Mouse (Mus musculus) embryonic facial prominence, embryonic 14.5 days (tissue): ENCODE data around the gene Eif2b5. TPM values are rescaled to one million over a fixed set of nuclear protein-coding genes. Genes with fewer than 3 reads are reported as not detected.
"Not testable (repeated sequence)": the region's sequence is repeated elsewhere in the genome, so short reads cannot be mapped to it uniquely, and the experiment has no call there.

Experiments
- ATAC-seq: fragments of 200-750 bp; cut with Nextera tagmentation; 2 replicates; pipeline ENCODE4 v1.8.0; 2017; ENCODE audit warnings: low read depth, moderate number of reproducible peaks, moderate TSS enrichment
- DNase-seq: peaks from one replicate; pipeline ENCODE4 v3.0.0-alpha.2; 2015; ENCODE audit warnings: low spot score
- H3K27ac ChIP-seq: fragments of 300-500 bp; sonication (generic); replicated peaks from 2 replicates; pipeline ENCODE4 v1.5.1; 2014; ENCODE audit warnings: low read depth, mild to moderate bottlenecking, low read length, moderate library complexity
- H3K27me3 ChIP-seq: fragments of 300-500 bp; sonication (generic); replicated peaks from 2 replicates; pipeline ENCODE4 v1.6.1; 2014; ENCODE audit warnings: low read length; ENCODE audit not compliant: control insufficient read depth, insufficient read depth
- H3K36me3 ChIP-seq: fragments of 300-500 bp; sonication (generic); 2 replicates; pipeline ENCODE4 v1.6.1; 2014; ENCODE audit warnings: low read length, mixed read lengths; ENCODE audit not compliant: control insufficient read depth, insufficient read depth
- H3K4me1 ChIP-seq: fragments of 300-500 bp; sonication (generic); 2 replicates; pipeline ENCODE4 v1.6.1; 2014; ENCODE audit warnings: antibody characterized with exemption, low read length; ENCODE audit not compliant: control insufficient read depth, insufficient read depth
- H3K4me2 ChIP-seq: fragments of 300-500 bp; sonication (generic); 2 replicates; pipeline ENCODE4 v1.6.1; 2014; ENCODE audit warnings: low read depth, mild to moderate bottlenecking, low read length, moderate library complexity, mixed read lengths
- H3K4me3 ChIP-seq: fragments of 300-500 bp; sonication (generic); 2 replicates; pipeline ENCODE4 v1.5.1; 2014; ENCODE audit warnings: low read depth, mild to moderate bottlenecking, low read length
- H3K9ac ChIP-seq: fragments of 300-500 bp; sonication (generic); 2 replicates; pipeline ENCODE4 v1.6.1; 2014; ENCODE audit warnings: low read depth, mild to moderate bottlenecking, low read length, moderate library complexity, mixed read lengths
- H3K9me3 ChIP-seq: fragments of 300-500 bp; sonication (generic); 2 replicates; pipeline ENCODE4 v1.6.1; 2016; ENCODE audit warnings: low read length; ENCODE audit not compliant: control insufficient read depth
- WGBS: fragments of 180-500 bp; shearing (Covaris S2); extraction: QIAGEN DNeasy Blood & Tissue Kit; methylation state at CpG from one replicate; pipeline ENCODE4 v1.1.7; 2014; 5-methylcytosine and 5-hydroxymethylcytosine counted together
- polyA plus RNA-seq: library from polyadenylated mRNA; unstranded; fragments of >200 nt; fragmentation: Nextera tagmentation; extraction: Ambion mirVana; gene quantifications from 2 replicates; pipeline ENCODE4 v1.2.1, GENCODE M21; 2014

The Eif2b5 gene
- polyA plus RNA-seq: 82.4 and 88.0 TPM in 2 replicates

DNA sequence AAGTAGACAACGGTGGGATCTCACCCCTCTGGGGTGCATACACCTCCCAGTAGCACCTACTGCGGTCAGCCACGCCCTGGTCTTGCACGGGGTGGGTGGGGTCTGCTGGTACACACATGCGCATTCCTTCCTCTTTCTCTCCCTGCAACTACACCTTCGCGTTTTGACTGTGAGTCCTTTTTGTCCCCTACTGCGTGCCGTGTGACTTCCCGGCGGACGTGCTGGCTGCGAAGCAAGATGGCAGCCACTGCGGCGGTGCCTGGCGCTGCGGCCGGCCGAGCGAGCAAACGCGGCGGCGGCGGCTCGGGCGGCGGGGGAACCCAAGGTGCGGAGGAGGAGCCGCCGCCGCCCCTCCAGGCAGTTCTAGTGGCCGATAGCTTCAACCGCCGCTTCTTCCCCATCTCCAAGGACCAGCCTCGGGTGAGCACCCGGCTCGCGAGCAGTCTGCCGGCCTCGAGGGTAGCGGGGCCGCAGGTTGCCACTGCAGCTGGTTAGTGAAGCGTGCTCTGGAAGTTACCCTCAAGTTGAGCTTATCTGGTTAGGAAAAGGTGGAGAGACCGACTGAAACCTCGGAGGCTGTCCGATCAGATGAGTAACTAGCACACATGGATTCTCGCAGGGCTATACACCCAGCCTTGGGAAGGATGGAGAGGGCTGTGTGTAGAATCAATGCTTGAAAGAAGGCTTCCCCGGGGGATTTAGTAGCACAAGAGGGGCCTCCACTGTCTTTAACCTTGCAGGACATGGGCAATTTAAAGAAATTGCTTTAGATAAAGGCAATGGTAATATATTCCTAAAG is at the start of gene Eif2b5:
TSS of gene Eif2b5 (plus strand) at position 141 of the 799 bp plus-strand sequence.
- H3K27ac ChIP-seq: peak within 1 kb of the TSS; percentile 63
- no peaks in the 10 kb centered on the region for H3K4me1 ChIP-seq
- no peaks in the 10 kb centered on the region for H3K27me3 ChIP-seq
- no peaks in the 10 kb centered on the region for H3K9me3 ChIP-seq
- WGBS: under 1% methylated on average over 42 of the region's 49 CpGs
- H3K4me3 ChIP-seq: peak within 1 kb of the TSS; percentile 72
- H3K9ac ChIP-seq: peak within 1 kb of the TSS; percentile 85
- DNase-seq (peak; percentile 97), ATAC-seq (peak; percentile 94)
- H3K36me3 ChIP-seq: peaks cover 39% of the 10 kb centered on the region
- H3K4me2 ChIP-seq: peak within 1 kb of the TSS; percentile 67

DNA sequence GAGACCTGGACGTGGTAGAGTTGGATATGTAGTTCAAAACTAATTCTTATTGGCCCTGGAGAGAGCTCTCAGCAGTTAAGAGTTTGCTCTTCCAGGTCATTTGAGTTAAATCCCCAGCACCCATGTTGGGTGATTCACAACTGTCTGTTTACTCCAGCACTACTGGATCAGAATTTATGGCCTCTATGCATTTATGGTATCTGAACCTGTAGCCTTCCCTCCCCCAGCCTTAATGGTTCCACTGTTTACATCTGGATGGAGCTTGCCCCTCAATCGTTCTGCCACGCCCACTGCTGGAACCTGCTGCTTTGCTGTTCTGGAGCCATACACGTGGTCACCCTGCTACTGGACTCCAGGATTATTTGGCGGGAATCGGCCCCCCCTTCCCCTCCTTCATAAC is 46.8 kb upstream of the Eif2b5 start:
- no peak overlapping the region for H3K9ac ChIP-seq
- ATAC-seq (no peak), DNase-seq (no peak)
- no peak overlapping the region for H3K27ac ChIP-seq
- H3K4me3 ChIP-seq: no peak overlapping the region
- 79% methylated on average over 6 of the region's 6 CpGs for WGBS
- H3K4me1 ChIP-seq: no peaks in the 10 kb centered on the region
- H3K9me3 ChIP-seq: no peaks in the 10 kb centered on the region
- H3K27me3 ChIP-seq: no peaks in the 10 kb centered on the region
- H3K4me2 ChIP-seq: no peak overlapping the region
- H3K36me3 ChIP-seq: no peaks in the 10 kb centered on the region

DNA sequence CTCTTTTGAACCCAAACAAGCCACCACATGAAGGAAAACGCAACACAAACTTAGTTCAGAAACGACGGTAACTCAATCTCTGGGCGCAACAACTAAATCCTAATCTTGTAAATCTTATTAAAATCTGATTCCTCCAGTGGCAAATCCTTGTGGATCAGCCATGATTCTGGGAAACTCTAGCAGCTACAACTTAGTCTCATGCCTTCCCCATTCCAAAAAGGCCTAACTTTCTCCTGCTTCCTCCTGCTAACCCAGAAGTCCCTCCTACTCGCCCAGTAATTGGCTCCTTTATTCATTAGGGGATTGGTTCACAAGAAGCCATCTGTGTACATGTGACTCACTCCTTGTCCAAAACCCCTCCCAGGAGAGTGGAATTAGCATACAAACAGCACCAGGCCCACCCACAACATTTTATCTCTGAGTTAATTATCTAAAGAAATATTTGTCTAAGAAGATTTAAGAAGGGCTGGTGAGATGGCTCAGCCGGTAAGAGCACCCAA is 44.4 kb upstream of the Eif2b5 start:
- no peak for ATAC-seq

DNA sequence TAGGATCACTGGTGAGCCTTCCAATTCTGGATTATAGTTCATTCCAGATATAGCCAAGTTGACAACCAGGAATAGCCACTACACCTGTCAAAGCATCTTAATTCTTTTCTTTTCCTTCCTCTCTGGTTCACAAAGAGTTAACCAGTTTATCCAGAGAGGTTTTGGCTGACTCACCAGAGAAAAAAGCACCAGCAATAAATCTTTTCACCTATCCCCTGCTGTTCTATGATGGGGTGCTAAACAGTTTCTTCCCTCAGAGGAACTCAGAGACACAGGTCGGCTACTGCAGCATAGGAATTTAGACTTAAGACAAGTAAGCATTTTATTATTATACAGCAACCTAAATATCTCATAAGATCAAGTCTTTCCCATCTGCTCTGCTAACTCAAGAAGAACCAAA is 42.5 kb upstream of the Eif2b5 start:
- 28% methylated on average over 1 of the region's 1 CpGs for WGBS
- Histone ChIP-seq H3K9me3 (no peaks in the 10 kb centered on the region), H3K4me2 (no peak overlapping the region), H3K36me3 (no peaks in the 10 kb centered on the region), H3K4me1 (no peaks in the 10 kb centered on the region), H3K27me3 (no peaks in the 10 kb centered on the region), H3K4me3 (no peak overlapping the region), H3K9ac (no peak overlapping the region), H3K27ac (no peak overlapping the region)
- no peak for DNase-seq
- ATAC-seq: no peak

More for the DNA sequence above, 44.4 kb upstream of the Eif2b5 start:
- no peak overlapping the region for H3K9ac ChIP-seq
- DNase-seq: no peak
- 87% methylated on average over 6 of the region's 6 CpGs for WGBS
- H3K36me3 ChIP-seq: no peaks in the 10 kb centered on the region
- H3K9me3 ChIP-seq: no peaks in the 10 kb centered on the region
- no peak overlapping the region for H3K4me2 ChIP-seq
- no peak overlapping the region for H3K4me3 ChIP-seq
- H3K4me1 ChIP-seq: no peaks in the 10 kb centered on the region
- H3K27me3 ChIP-seq: no peaks in the 10 kb centered on the region
- H3K27ac ChIP-seq: no peak overlapping the region

DNA sequence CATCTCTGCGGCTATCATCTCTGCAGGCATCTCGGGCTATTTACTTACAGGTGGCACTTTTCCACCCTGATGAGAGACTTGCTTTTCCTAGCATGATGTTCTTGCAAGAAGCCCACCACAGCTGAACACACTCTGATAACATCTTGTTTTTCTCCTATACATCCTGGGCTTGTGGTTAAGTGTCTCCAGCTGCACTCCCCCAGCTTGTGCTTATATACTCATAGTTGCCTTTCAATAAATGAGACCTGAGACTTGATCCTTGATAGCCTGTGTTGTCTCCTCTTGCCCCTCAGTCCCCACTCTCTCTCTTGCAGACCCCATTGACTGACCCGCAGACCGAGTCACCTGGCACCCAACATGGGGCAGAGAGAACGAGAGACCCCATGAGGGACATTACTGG is 39.9 kb upstream of the Eif2b5 start:
- not testable (repeated sequence) for H3K4me1 ChIP-seq, H3K27me3 ChIP-seq, H3K9ac ChIP-seq, H3K9me3 ChIP-seq, DNase-seq, H3K4me2 ChIP-seq, H3K36me3 ChIP-seq, ATAC-seq, H3K27ac ChIP-seq, H3K4me3 ChIP-seq
- WGBS: 88% methylated on average over 5 of the region's 5 CpGs

DNA sequence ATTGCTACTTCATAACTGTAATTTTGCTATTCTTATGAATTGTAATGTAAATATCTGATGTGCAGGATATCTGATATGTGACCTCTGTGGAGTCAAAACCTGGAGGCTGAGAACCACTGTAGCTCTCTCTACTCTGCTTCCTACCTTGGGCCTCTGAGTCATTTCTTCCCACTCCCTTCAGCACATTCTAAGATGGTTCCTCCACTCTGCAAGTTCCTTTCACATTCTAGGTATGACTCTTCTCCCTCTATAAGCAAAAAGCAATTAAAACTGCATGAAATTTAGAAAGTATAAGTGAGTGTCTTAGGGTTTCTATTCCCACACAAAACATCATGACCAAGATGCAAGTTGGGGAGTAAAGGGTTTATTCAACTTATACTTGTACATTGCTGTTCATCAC is 33.9 kb upstream of the Eif2b5 start:
- no peak for ATAC-seq
- Histone ChIP-seq H3K27me3 (no peaks in the 10 kb centered on the region), H3K4me2 (no peak overlapping the region), H3K4me1 (no peaks in the 10 kb centered on the region), H3K27ac (no peak overlapping the region), H3K9me3 (no peaks in the 10 kb centered on the region), H3K4me3 (no peak overlapping the region), H3K9ac (no peak overlapping the region), H3K36me3 (no peaks in the 10 kb centered on the region)
- DNase-seq: no peak

DNA sequence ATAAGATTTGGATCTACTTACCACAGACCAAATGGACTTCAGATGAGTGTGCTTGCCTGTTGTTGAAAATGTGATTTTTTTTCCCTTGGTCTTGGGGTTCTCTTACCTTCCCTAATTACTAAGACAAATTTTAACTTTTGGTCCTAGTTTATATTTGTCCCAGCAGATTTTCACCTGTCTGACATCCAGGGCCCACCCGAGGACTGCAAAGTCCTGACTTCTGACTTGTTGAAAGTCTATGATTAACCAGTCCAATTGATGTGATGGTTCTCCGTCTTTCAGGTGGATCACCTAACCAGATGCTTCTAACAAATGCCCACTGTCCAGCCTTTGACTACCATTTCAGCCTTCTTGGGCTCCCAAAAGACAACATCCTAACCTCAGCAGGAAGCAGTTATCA is 27.6 kb upstream of the Eif2b5 start:
- H3K27ac ChIP-seq: no peak overlapping the region
- H3K4me3 ChIP-seq: no peak overlapping the region
- no peaks in the 10 kb centered on the region for H3K36me3 ChIP-seq
- no peaks in the 10 kb centered on the region for H3K9me3 ChIP-seq
- H3K27me3 ChIP-seq: no peaks in the 10 kb centered on the region
- no peak overlapping the region for H3K9ac ChIP-seq
- DNase-seq (no peak), ATAC-seq (no peak)
- no peak overlapping the region for H3K4me2 ChIP-seq
- no peaks in the 10 kb centered on the region for H3K4me1 ChIP-seq
- WGBS: 83% methylated on average over 2 of the region's 2 CpGs

DNA sequence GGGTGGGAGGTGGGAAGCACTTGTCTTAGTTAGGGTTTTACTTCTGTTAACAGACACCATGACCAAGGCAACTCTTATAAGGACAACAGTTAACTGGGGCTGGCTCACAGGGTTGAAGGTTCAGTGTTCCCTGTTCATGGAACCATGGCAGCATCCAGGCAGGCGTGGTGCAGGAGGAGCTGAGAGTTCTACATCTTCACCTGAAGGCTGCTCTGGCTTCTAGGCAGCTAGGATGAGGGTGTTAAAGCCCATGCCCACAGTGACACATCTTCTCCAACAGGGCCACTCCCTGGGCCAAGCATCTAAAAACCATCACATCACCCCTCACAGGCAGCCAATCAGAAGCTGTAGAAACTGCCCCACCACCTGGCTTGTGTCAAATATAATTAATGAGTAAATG is 26.9 kb upstream of the Eif2b5 start:
- Histone ChIP-seq H3K4me3 (no peak overlapping the region), H3K27ac (no peak overlapping the region), H3K4me1 (no peaks in the 10 kb centered on the region), H3K9me3 (no peaks in the 10 kb centered on the region), H3K36me3 (no peaks in the 10 kb centered on the region), H3K4me2 (no peak overlapping the region), H3K27me3 (no peaks in the 10 kb centered on the region), H3K9ac (no peak overlapping the region)
- ATAC-seq (no peak), DNase-seq (no peak)
- whole genome bisulfite sequencing: 89% methylated on average over 1 of the region's 1 CpGs

DNA sequence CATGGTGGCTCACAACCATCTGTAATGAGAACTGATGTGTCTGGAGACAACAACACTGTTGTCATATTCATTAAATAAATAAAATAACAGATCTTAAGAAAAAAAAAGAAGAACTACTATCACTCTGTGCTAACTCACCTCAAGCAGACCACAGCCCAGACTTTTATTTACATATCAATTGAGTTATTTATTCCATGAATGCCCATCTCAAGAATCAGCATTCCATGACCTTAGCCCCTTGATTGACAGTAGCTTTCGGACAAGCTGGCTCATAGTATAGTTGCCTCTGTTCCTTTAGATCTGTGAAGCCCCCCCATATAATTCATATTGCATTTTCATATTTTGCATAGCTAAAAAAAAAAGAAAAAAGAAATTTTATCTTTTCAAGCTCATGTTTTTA is 24.9 kb upstream of the Eif2b5 start:
- DNase-seq: no peak
- Histone ChIP-seq H3K9me3 (no peaks in the 10 kb centered on the region), H3K9ac (no peak overlapping the region), H3K27me3 (no peaks in the 10 kb centered on the region), H3K4me1 (peaks cover 7% of the 10 kb centered on the region; the same call in 1 of the 2 replicates), H3K4me3 (no peak overlapping the region), H3K27ac (no peak overlapping the region), H3K4me2 (no peak overlapping the region), H3K36me3 (no peaks in the 10 kb centered on the region)
- ATAC-seq: no peak
- 92% methylated on average over 1 of the region's 1 CpGs for WGBS
